Mouse (Mus musculus): ENCODE data around the gene Gm17535. TPM values are rescaled to one million over a fixed set of nuclear protein-coding genes. Genes with fewer than 3 reads are reported as not detected.

Gm17535 gene
- not detected in 2 replicates for polyA plus RNA-seq (2012; rRNA removed)

DNA sequence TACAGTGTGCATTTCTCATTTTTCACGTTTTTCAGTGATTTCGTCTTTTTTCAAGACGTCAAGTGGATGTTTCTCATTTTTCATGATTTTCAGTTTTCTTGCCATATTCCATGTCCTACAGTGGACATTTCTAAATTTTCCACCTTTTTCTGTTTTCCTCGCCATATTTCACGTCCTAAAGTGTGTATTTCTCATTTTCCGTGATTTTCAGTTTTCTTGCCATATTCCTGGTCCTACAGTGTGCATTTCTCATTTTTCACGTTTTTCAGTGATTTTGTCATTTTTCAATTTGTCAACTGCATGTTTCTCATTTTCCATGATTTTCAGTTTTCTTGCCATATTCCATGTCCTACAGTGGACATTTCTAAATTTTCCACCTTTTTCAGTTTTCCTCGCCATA is at the start of gene Gm17535:
TSS of gene Gm17535 (plus strand) at position 301 of the 400 bp plus-strand sequence.

DNA sequence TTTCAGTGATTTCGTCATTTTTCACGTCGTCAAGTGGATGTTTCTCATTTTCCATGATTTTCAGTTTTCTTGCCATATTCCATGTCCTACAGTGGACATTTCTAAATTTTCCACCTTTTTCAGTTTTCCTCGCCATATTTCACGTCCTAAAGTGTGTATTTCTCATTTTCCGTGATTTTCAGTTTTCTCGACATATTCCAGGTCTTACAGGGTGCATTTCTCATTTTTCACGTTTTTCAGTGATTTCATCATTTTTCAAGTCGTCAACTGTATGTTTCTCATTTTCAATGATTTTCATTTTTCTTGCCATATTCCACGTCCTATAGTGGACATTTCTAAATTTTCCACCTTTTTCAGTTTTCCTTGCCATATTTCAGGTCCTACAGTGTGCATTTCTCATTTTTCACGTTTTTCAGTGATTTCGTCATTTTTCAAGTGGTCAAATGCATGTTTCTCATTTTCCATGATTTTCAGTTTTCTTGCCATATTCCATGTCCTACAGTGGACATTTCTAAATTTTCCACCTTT is 33.9 kb upstream of the Gm17535 start, which contains the start of gene Gm10722:
TSS of gene Gm10722 (plus strand) at position 478 of the 528 bp plus-strand sequence.

DNA sequence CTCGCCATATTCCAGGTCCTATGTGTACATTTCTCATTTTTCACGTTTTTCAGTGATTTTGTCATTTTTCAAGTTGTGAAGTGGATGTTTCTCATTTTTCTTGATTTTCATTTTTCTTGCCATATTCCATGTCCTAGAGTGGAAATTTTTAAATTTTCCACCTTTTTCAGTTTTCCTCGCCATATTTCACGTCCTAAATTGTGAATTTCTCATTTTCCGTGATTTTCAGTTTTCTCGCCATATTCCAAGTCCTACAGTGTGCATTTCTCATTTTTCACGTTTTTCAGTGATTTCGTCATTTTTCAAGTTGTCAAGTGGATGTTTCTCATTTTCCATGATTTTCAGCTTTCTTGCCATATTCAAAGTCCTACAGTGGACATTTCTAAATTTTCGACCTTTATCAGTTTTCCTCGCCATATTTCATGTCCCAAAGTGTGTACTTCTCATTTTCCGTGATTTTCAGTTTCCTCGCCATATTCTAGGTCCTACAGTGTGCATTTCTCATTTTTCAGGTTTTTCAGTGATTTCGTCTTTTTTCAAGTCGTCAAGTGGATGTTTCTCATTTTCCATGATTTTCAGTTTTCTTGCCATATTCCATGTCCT is 31.5 kb upstream of the Gm17535 start, which contains the start of gene Gm11168:
TSS of gene Gm11168 (plus strand) at position 553 of the 603 bp plus-strand sequence.

GRCm38 (mm10) chr9:3012733-3013279 is 21.6 kb upstream of the Gm17535 start, which contains the start of gene Gm10721:
Gene Gm10721 (plus strand): TSS chr9:3013140.

GRCm38 (mm10) chr9:3015354-3015753 is 19.0 kb upstream of the Gm17535 start, which contains the start of gene Gm10720:
Gene Gm10720 (plus strand): TSS chr9:3015654.

DNA sequence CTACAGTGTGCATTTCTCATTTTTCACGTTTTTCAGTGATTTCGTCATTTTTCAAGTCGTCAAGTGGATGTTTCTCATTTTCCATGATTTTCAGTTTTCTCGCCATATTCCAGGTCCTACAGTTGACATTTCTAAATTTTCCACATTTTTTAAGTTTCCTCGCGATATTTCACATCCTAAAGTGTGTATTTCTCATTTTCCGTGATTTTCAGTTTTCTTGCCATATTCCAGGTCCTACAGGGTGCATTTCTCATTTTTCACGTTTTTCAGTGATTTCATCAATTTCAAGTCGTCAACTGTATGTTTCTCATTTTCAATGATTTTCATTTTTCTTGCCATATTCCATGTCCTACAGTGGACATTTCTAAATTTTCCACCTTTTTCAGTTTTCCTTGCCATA is 17.3 kb upstream of the Gm17535 start, which contains the start of gene Gm10719:
TSS of gene Gm10719 (plus strand) at position 301 of the 400 bp plus-strand sequence.

GRCm38 (mm10) chr9:3023312-3023984 is 11.0 kb upstream of the Gm17535 start, which contains the start of gene Gm10718:
Gene Gm10718 (plus strand): TSS chr9:3023547.

DNA sequence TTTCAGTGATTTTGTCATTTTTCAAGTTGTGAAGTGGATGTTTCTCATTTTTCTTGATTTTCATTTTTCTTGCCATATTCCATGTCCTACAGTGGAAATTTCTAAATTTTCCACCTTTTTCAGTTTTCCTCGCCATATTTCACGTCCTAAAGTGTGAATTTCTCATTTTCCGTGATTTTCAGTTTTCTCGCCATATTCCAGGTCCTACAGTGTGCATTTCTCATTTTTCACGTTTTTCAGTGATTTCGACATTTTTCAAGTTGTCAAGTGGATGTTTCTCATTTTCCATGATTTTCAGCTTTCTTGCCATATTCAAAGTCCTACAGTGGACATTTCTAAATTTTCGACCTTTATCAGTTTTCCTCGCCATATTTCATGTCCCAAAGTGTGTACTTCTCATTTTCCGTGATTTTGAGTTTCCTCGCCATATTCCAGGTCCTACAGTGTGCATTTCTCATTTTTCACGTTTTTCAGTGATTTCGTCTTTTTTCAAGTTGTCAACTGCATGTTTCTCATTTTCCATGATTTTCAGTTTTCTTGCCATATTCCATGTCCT is 9.4 kb upstream of the Gm17535 start, which contains the start of gene Gm10717:
TSS of gene Gm10717 (plus strand) at position 506 of the 556 bp plus-strand sequence.

DNA sequence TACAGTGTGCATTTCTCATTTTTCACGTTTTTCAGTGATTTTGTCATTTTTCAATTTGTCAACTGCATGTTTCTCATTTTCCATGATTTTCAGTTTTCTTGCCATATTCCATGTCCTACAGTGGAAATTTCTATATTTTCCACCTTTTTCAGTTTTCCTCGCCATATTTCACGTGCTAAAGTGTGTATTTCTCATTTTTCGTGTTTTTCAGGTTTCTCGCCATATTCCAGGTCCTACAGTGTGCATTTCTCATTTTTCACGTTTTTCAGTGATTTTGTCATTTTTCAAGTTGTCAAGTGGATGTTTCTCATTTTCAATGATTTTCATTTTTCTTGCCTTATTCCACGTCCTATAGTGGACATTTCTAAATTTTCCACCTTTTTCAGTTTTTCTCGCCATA is 2.2 kb downstream of the Gm17535 start, which contains the start of gene Gm10715:
TSS of gene Gm10715 (plus strand) at position 301 of the 400 bp plus-strand sequence.

Other genes with a start within 250 kb of the Gm17535 start
- gene Gm10722, start 33.7 kb upstream of the Gm17535 start, polyA plus RNA-seq (2012; rRNA removed): not detected in 2 replicates
- gene Gm11168, start 31.3 kb upstream of the Gm17535 start, polyA plus RNA-seq (2012; rRNA removed): not detected in 2 replicates
- gene Gm10721, start 21.5 kb upstream of the Gm17535 start, polyA plus RNA-seq (2012; rRNA removed): not detected in 2 replicates
- not detected in 2 replicates for gene Gm10720, start 18.9 kb upstream of the Gm17535 start, polyA plus RNA-seq (2012; rRNA removed)
- gene Gm10719, start 17.2 kb upstream of the Gm17535 start, polyA plus RNA-seq (2012; rRNA removed): not detected in 2 replicates
- not detected in 2 replicates for gene Gm10718, start 11.1 kb upstream of the Gm17535 start, polyA plus RNA-seq (2012; rRNA removed)
- gene Gm10717, start 9.2 kb upstream of the Gm17535 start, polyA plus RNA-seq (2012; rRNA removed): not detected in 2 replicates
- gene Gm10715, start 2.3 kb downstream of the Gm17535 start, polyA plus RNA-seq (2012; rRNA removed): not detected in 2 replicates